Mouse (Mus musculus): ENCODE results near the gene Ipo8. TPM values are rescaled to one million over a fixed set of nuclear protein-coding genes. Genes with fewer than 3 reads are reported as not detected.

The Ipo8 gene
- polyA plus RNA-seq, 1 experiment: 22.3 TPM

DNA sequence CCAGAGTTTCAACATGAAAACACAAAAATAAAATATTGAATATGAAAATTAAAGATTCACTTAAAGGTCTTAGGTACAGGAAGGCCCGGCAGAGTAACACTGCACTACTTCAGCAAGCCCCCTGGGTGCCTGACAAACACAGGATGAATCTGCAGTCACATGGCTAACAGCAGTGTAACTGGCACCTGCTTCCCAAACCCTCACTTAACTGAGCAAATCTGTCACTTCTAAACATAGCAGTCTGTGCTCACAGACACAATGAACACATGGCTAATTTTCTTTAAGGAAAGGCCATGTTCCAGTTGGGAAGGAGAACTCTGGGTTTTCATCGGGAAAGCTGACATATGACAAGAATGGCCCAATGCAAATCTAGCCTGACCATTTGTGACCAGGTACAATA lies 36.1 kb downstream of the Ipo8 start:
- TF ChIP-seq CTCF (IDR thresholded peaks at IDR 0.05; ENCODE audit: borderline replicate concordance, extremely low read depth, insufficient read depth, insufficient read length): no peak
- no peak for TF ChIP-seq POLR2A (IDR thresholded peaks at IDR 0.05; ENCODE audit: borderline replicate concordance, extremely low read depth, insufficient read depth, insufficient read length, poor library complexity, severe bottlenecking)

DNA sequence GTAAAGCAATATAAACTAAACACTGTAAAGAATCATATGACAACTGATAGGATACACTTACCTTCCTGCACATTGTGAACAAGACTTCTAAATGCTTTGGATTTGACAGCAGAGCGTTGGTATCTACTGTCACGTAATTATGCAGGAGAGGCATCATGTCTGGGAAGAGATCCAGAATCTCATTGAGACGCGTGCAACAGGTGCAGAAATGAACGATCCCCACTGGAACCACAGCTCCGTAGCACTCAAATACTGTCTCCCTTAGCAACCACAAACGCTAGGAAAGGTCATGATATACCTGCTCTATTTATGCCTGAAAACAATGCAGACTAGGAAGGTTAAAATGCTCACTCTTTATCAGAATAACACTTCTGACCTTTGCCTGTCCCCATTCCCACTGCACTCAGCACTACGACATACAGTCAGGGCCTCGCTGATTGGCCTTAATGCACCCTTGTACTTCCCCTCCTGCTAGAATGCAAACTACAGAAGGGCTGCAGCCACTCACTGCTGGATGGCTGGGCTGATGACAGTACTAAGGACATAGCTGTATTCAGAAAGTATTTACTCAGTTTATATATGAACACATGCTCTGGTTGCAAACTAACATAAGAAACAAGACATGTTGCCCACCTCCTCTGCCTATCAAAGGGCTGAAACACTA lies 42.1 kb downstream of the Ipo8 start:
- peak; percentile 52 for DNase-seq (ENCODE audit: low read depth)
- no peak for TF ChIP-seq POLR2A (IDR thresholded peaks at IDR 0.05; ENCODE audit: borderline replicate concordance, extremely low read depth, insufficient read depth, insufficient read length, poor library complexity, severe bottlenecking)
- TF ChIP-seq CTCF (IDR thresholded peaks at IDR 0.05; ENCODE audit: borderline replicate concordance, extremely low read depth, insufficient read depth, insufficient read length): no peak

More for the DNA sequence above, 36.1 kb downstream of the Ipo8 start:
- peak; percentile 18 for DNase-seq (ENCODE audit: low read depth)

DNA sequence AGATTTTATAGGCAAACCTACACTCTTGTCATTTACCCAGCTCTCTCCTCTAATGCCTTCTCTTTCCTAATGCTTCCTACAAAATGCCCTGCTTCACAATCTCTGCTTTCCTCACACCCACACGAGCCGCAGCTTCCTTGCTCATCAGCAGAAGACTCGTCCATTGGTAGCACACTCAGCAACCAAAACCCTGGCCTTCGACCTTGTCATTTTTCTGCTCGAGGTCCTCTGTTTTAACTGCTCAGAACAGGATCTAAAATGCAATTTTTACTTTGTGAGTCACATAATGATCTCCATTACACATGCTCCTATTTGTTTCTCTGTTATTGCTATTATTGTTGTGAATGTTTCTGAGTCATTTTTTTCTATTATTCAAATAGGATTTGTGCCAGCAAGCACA lies 45.1 kb downstream of the Ipo8 start:
- TF ChIP-seq CTCF (IDR thresholded peaks at IDR 0.05; ENCODE audit: borderline replicate concordance, extremely low read depth, insufficient read depth, insufficient read length) (no peak), POLR2A (IDR thresholded peaks at IDR 0.05; ENCODE audit: borderline replicate concordance, extremely low read depth, insufficient read depth, insufficient read length, poor library complexity, severe bottlenecking) (no peak)

DNA sequence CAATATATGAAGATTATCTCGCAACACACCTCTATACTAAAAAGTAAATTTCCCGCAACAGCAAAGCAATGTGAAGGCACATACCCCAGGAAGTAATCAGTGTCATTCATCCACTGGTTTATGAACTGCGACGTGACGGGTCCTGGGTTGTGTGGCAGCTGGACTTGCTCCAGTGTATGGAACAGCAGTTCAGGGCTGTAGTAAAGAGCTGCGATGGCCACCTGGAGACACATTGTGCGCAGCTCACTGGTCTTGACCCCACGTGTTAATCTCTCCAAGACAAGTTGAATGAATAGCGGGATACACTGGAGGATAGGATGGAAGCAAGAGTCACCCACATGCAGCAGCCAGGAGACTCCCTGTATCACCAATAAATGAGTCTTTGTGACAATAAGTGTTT lies 46.8 kb downstream of the Ipo8 start:
- TF ChIP-seq POLR2A (IDR thresholded peaks at IDR 0.05; ENCODE audit: borderline replicate concordance, extremely low read depth, insufficient read depth, insufficient read length, poor library complexity, severe bottlenecking) (no peak), CTCF (IDR thresholded peaks at IDR 0.05; ENCODE audit: borderline replicate concordance, extremely low read depth, insufficient read depth, insufficient read length) (no peak)
- DNase-seq (ENCODE audit: low read depth): no peak

More for the DNA sequence above, 45.1 kb downstream of the Ipo8 start:
- no peak for DNase-seq (ENCODE audit: low read depth)

DNA sequence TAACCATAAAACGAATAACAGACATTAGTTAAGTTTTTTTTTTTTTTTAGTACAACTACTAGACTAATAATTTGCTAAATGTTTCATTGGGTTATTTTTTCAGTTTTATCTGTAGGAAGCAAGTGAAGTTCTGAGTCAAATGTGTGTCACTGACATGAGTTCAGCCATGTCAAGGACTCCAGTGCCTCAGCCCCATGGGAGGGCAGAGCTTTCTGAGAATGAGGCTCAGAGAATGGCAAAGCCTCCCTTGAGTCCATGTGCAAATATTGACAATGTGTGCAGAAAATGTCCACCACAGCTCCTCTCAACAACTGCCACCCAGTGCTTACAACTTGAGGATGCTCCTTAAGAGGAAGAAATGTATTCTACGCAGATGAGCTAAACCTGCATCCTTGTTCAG lies 55.0 kb downstream of the Ipo8 start:
- TF ChIP-seq POLR2A (IDR thresholded peaks at IDR 0.05; ENCODE audit: borderline replicate concordance, extremely low read depth, insufficient read depth, insufficient read length, poor library complexity, severe bottlenecking): no peak
- TF ChIP-seq CTCF (IDR thresholded peaks at IDR 0.05; ENCODE audit: borderline replicate concordance, extremely low read depth, insufficient read depth, insufficient read length): no peak
- no peak for DNase-seq (ENCODE audit: low read depth)

DNA sequence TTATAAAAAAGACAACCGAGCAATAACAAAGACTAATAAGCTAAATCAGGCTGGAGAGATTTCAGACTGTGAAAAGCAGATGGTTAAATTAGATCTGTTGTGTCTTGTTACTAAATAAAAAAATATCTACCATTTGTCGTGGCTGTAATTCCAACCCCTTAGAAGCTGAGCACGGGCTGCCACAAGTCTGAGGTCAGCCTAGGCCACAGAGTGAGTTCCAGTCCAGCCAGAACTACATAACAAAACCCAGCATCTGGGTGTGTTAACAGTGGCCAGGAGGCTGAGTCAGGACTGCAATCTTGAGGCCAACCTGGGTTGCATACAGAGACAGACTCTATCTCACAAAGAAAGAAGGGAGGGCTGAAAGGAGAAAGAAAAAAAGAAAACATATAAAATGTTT lies 59.8 kb downstream of the Ipo8 start:
- TF ChIP-seq CTCF (IDR thresholded peaks at IDR 0.05; ENCODE audit: borderline replicate concordance, extremely low read depth, insufficient read depth, insufficient read length): no peak
- TF ChIP-seq POLR2A (IDR thresholded peaks at IDR 0.05; ENCODE audit: borderline replicate concordance, extremely low read depth, insufficient read depth, insufficient read length, poor library complexity, severe bottlenecking): no peak
- DNase-seq (ENCODE audit: low read depth): no peak

DNA sequence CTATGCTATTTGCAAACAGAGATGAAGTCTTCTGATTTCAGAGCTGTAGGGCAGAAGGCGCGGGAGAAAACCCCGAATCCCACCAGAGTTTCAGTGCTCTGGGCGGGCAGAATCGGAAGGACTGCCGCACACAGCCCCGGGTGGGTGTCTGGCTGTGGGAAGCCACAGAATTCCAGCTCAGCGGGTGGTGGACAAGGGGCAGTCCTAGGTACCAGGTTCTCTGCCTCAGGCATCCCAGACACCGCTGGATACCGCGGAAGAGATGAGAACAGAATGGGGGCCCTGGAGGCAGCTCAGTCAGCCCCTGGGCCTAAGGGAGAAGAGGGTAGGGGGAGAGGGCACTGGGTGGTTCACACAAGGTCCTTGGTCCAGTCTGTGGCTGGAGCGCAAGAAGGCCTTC lies 62.8 kb downstream of the Ipo8 start:
- no peak for DNase-seq (ENCODE audit: low read depth)
- no peak for TF ChIP-seq POLR2A (IDR thresholded peaks at IDR 0.05; ENCODE audit: borderline replicate concordance, extremely low read depth, insufficient read depth, insufficient read length, poor library complexity, severe bottlenecking)
- TF ChIP-seq CTCF (IDR thresholded peaks at IDR 0.05; ENCODE audit: borderline replicate concordance, extremely low read depth, insufficient read depth, insufficient read length): no peak

DNA sequence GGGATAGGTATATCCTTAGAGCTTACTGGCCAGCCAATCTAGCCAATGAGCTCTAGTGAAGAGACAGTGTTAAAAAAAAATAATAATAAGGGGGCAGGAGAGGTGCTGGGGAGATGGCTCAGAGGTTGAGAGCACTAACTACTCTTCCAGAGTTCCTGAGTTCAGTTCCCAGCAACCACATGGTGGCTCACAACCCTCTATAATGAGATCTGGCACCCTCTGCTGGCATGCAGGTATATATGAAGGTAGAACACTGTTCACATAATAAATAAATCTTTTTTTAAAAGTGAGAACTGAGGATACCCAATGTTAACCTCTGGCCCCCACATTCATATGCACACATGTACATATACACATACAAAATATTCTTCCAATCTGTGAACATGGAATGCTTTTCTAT lies 64.0 kb downstream of the Ipo8 start:
- no peak for TF ChIP-seq CTCF (IDR thresholded peaks at IDR 0.05; ENCODE audit: borderline replicate concordance, extremely low read depth, insufficient read depth, insufficient read length)
- TF ChIP-seq POLR2A (IDR thresholded peaks at IDR 0.05; ENCODE audit: borderline replicate concordance, extremely low read depth, insufficient read depth, insufficient read length, poor library complexity, severe bottlenecking): no peak

DNA sequence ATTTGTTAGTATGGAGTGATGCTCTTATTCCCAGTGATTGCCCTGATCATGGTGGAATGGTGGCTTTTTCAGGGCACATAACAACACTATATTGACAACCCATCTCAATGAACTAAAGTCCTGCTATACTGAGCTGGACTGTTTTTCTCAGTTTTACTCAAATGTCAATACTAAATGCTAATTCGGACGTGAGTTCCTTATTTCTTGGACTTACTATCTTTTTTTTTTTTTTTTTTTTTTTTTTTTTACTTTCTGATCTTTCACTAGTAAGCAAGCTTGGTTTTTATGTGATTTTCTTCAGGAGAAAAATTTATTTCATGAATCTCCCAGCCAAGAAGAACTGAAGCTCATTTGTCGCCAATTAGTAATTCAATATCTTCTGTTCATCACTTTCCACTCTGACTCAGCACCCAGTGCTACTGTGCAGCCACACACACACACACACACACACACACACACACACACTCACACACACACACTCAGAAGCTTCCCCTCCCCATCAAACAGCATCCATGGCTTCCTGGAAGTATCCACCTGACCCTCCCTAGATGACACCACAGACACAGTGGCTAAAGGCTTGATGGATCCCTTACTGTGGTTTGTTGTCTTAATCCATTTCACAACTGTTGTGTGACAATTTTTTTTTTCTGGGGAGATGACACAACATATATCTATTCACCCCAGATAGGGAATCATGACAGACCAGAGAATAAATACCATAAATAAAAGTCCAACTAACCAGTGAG lies 69.1 kb downstream of the Ipo8 start:
- DNase-seq (ENCODE audit: low read depth): no peak
- TF ChIP-seq POLR2A (IDR thresholded peaks at IDR 0.05; ENCODE audit: borderline replicate concordance, extremely low read depth, insufficient read depth, insufficient read length, poor library complexity, severe bottlenecking): no peak
- no peak for TF ChIP-seq CTCF (IDR thresholded peaks at IDR 0.05; ENCODE audit: borderline replicate concordance, extremely low read depth, insufficient read depth, insufficient read length)

More for the DNA sequence above, 64.0 kb downstream of the Ipo8 start:
- no peak for DNase-seq (ENCODE audit: low read depth)

DNA sequence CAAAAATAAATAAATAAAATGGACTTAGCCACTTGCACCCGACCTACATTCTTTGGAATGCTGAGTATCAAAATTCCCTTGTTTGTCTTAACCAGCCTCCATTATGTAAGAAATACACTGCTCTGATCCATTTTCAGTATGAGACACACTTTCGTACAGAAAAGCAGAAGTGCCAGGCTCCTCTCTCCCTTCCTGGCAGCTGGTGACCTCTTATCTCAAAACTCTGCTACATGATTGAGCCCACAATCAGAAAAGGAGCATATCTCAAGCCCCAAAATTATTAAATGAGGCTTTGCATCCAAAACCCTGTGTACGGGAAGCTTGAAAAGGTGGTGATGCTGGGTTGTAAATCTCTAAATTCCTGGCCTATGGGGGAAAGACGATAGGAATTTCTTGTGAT lies 69.8 kb downstream of the Ipo8 start:
- no peak for TF ChIP-seq POLR2A (IDR thresholded peaks at IDR 0.05; ENCODE audit: borderline replicate concordance, extremely low read depth, insufficient read depth, insufficient read length, poor library complexity, severe bottlenecking)
- TF ChIP-seq CTCF (IDR thresholded peaks at IDR 0.05; ENCODE audit: borderline replicate concordance, extremely low read depth, insufficient read depth, insufficient read length): no peak
- no peak for DNase-seq (ENCODE audit: low read depth)

DNA sequence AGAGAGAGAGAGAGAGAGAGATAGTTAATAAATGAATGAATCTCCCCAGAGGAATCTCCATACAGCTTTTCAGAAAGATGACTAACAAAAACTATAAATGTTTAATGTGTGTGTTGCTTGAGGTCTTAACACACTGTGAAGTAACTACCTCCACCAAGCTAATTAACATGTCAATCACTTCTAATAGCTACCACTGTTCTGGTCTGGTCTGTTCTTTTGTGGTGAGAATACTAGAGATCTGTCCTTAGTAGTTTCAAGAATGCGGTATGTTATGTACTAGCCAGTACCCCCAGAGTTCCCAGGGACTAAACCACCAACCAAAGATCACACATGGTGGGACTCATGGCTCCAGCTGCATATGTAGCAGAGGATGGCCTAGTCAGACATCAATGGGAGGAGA lies 74.7 kb downstream of the Ipo8 start:
- no peak for DNase-seq (ENCODE audit: low read depth)
- TF ChIP-seq POLR2A (IDR thresholded peaks at IDR 0.05; ENCODE audit: borderline replicate concordance, extremely low read depth, insufficient read depth, insufficient read length, poor library complexity, severe bottlenecking) (no peak), CTCF (IDR thresholded peaks at IDR 0.05; ENCODE audit: borderline replicate concordance, extremely low read depth, insufficient read depth, insufficient read length) (no peak)

DNA sequence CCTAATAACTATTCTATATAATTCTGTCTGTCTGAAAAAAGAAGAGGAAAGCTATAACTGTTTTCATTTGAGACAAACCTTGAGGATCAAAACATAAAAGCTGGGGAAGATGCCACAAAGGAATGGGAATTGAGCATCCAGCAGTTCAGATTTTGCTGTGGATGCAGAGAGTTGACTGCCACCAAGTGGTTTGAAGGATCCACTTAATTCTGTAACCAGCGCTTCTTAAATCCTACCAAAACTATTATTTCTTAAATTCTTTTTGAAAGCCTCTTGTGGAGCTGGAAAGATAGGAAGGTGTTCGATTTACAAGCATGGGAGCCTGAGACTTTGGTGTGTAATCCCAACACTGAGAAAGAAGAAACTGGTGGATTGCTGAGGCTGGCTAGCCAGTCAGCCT lies 79.9 kb downstream of the Ipo8 start:
- no peak for TF ChIP-seq POLR2A (IDR thresholded peaks at IDR 0.05; ENCODE audit: borderline replicate concordance, extremely low read depth, insufficient read depth, insufficient read length, poor library complexity, severe bottlenecking)
- TF ChIP-seq CTCF (IDR thresholded peaks at IDR 0.05; ENCODE audit: borderline replicate concordance, extremely low read depth, insufficient read depth, insufficient read length): peak; percentile 52; the same call in 1 of the 2 replicates

More for the DNA sequence above, 79.9 kb downstream of the Ipo8 start:
- peak; percentile 74 for DNase-seq (ENCODE audit: low read depth)

Data from brain, embryonic 14.5 days (tissue).